Mouse (Mus musculus): ENCODE measurements around the gene Copz2. TPM values are rescaled to one million over a fixed set of nuclear protein-coding genes. Genes with fewer than 3 reads are reported as not detected.
A peak's percentile ranks its signal among the peaks of the same experiment; 100 is the strongest.

Gene Copz2
- total and polyA plus RNA-seq, 2 experiments from 2014 or later, result 7.1 to 14.8 TPM

- H3K36me3 ChIP-seq (ENCODE audit: insufficient read depth), result peaks cover 55% of the 10 kb centered on the region
- TF ChIP-seq CTCF (IDR thresholded peaks at IDR 0.05; ENCODE audit: low read depth), result no peak
- no peaks in the 10 kb centered on the region for H3K9me3 ChIP-seq (ENCODE audit: low read length)
- H3K9ac ChIP-seq, result no peak overlapping the region
- 87% methylated on average over 2 of the region's 2 CpGs for WGBS
- no peak for ATAC-seq
- no peak overlapping the region for H3K4me3 ChIP-seq (ENCODE audit: low read depth, low read length)
- no peak for DNase-seq
- no peak overlapping the region for H3K4me2 ChIP-seq (ENCODE audit: low read depth)
- no peaks in the 10 kb centered on the region for H3K4me1 ChIP-seq (ENCODE audit: insufficient read depth)
- H3K27me3 ChIP-seq (ENCODE audit: insufficient read depth, low read length), result no peaks in the 10 kb centered on the region
- no peak overlapping the region for H3K27ac ChIP-seq (ENCODE audit: low read depth, low read length)
These were observed 35.2 kb upstream of the Copz2 start for GRCm38 (mm10) chr11:96814443-96814842.

- 96% methylated on average over 2 of the region's 2 CpGs for WGBS
- H3K4me1 ChIP-seq (ENCODE audit: insufficient read depth), result no peaks in the 10 kb centered on the region
- no peak for TF ChIP-seq CTCF (IDR thresholded peaks at IDR 0.05; ENCODE audit: low read depth)
- H3K27ac ChIP-seq (ENCODE audit: low read depth, low read length), result no peak overlapping the region
- no peaks in the 10 kb centered on the region for H3K27me3 ChIP-seq (ENCODE audit: insufficient read depth, low read length)
- peaks cover 65% of the 10 kb centered on the region for H3K36me3 ChIP-seq (ENCODE audit: insufficient read depth)
- no peak for ATAC-seq
- no peak overlapping the region for H3K9ac ChIP-seq
- no peak overlapping the region for H3K4me2 ChIP-seq (ENCODE audit: low read depth)
- no peak overlapping the region for H3K4me3 ChIP-seq (ENCODE audit: low read depth, low read length)
- no peaks in the 10 kb centered on the region for H3K9me3 ChIP-seq (ENCODE audit: low read length)
- no peak for DNase-seq
These were observed 33.8 kb upstream of the Copz2 start for GRCm38 (mm10) chr11:96815895-96816294.

GRCm38 (mm10) chr11:96816494-96816893 lies 33.2 kb upstream of the Copz2 start:
- no peak overlapping the region for H3K4me3 ChIP-seq (ENCODE audit: low read depth, low read length)
- no peaks in the 10 kb centered on the region for H3K27me3 ChIP-seq (ENCODE audit: insufficient read depth, low read length)
- H3K36me3 ChIP-seq (ENCODE audit: insufficient read depth), result peaks cover 71% of the 10 kb centered on the region
- ATAC-seq (no peak), DNase-seq (no peak)
- H3K27ac ChIP-seq (ENCODE audit: low read depth, low read length), result no peak overlapping the region
- H3K9ac ChIP-seq, result no peak overlapping the region
- 92% methylated on average over 1 of the region's 1 CpGs for WGBS
- H3K4me2 ChIP-seq (ENCODE audit: low read depth), result no peak overlapping the region
- TF ChIP-seq CTCF (IDR thresholded peaks at IDR 0.05; ENCODE audit: low read depth), result no peak
- no peaks in the 10 kb centered on the region for H3K4me1 ChIP-seq (ENCODE audit: insufficient read depth)
- H3K9me3 ChIP-seq (ENCODE audit: low read length), result no peaks in the 10 kb centered on the region

GRCm38 (mm10) chr11:96816979-96817378 lies 32.7 kb upstream of the Copz2 start:
- no peaks in the 10 kb centered on the region for H3K4me1 ChIP-seq (ENCODE audit: insufficient read depth)
- H3K27me3 ChIP-seq (ENCODE audit: insufficient read depth, low read length), result no peaks in the 10 kb centered on the region
- H3K36me3 ChIP-seq (ENCODE audit: insufficient read depth), result peaks cover 72% of the 10 kb centered on the region
- H3K27ac ChIP-seq (ENCODE audit: low read depth, low read length), result no peak overlapping the region
- WGBS, result 61% methylated on average over 5 of the region's 5 CpGs
- TF ChIP-seq CTCF (IDR thresholded peaks at IDR 0.05; ENCODE audit: low read depth), result no peak
- no peak for ATAC-seq
- H3K9me3 ChIP-seq (ENCODE audit: low read length), result no peaks in the 10 kb centered on the region
- no peak overlapping the region for H3K9ac ChIP-seq
- no peak overlapping the region for H3K4me3 ChIP-seq (ENCODE audit: low read depth, low read length)
- no peak overlapping the region for H3K4me2 ChIP-seq (ENCODE audit: low read depth)
- no peak for DNase-seq

- no peak for TF ChIP-seq CTCF (IDR thresholded peaks at IDR 0.05; ENCODE audit: low read depth)
- Histone ChIP-seq H3K9me3 (ENCODE audit: low read length) (no peaks in the 10 kb centered on the region), H3K4me2 (ENCODE audit: low read depth) (no peak overlapping the region), H3K4me1 (ENCODE audit: insufficient read depth) (no peaks in the 10 kb centered on the region), H3K4me3 (ENCODE audit: low read depth, low read length) (no peak overlapping the region), H3K27me3 (ENCODE audit: insufficient read depth, low read length) (no peaks in the 10 kb centered on the region), H3K9ac (no peak overlapping the region), H3K36me3 (ENCODE audit: insufficient read depth) (peaks cover 70% of the 10 kb centered on the region), H3K27ac (ENCODE audit: low read depth, low read length) (no peak overlapping the region)
- ATAC-seq (no peak), DNase-seq (no peak)
- WGBS, result 85% methylated on average over 8 of the region's 8 CpGs
These were observed 31.5 kb upstream of the Copz2 start for GRCm38 (mm10) chr11:96818128-96818710.

- no peak for DNase-seq
- H3K4me1 ChIP-seq (ENCODE audit: insufficient read depth), result peaks cover 15% of the 10 kb centered on the region
These were observed 27.7 kb upstream of the Copz2 start for GRCm38 (mm10) chr11:96821956-96822355.

GRCm38 (mm10) chr11:96822675-96823470 lies 26.8 kb upstream of the Copz2 start:
- no peak for DNase-seq
- Histone ChIP-seq H3K4me3 (ENCODE audit: low read depth, low read length) (peak overlapping the region; percentile 48), H3K9me3 (ENCODE audit: low read length) (no peaks in the 10 kb centered on the region), H3K4me1 (ENCODE audit: insufficient read depth) (peaks cover 15% of the 10 kb centered on the region), H3K9ac (peak overlapping the region; percentile 51), H3K36me3 (ENCODE audit: insufficient read depth) (peaks cover 57% of the 10 kb centered on the region), H3K4me2 (ENCODE audit: low read depth) (peak overlapping the region; percentile 90), H3K27ac (ENCODE audit: low read depth, low read length) (no peak overlapping the region), H3K27me3 (ENCODE audit: insufficient read depth, low read length) (no peaks in the 10 kb centered on the region)
- no peak for ATAC-seq
- TF ChIP-seq CTCF (IDR thresholded peaks at IDR 0.05; ENCODE audit: low read depth), result no peak
- 44% methylated on average over 4 of the region's 4 CpGs for WGBS

More at GRCm38 (mm10) chr11:96821956-96822355, 27.7 kb upstream of the Copz2 start:
- no peak overlapping the region for H3K9ac ChIP-seq
- peaks cover 59% of the 10 kb centered on the region for H3K36me3 ChIP-seq (ENCODE audit: insufficient read depth)
- TF ChIP-seq CTCF (IDR thresholded peaks at IDR 0.05; ENCODE audit: low read depth), result no peak
- no peak for ATAC-seq
- H3K4me3 ChIP-seq (ENCODE audit: low read depth, low read length), result no peak overlapping the region
- H3K27me3 ChIP-seq (ENCODE audit: insufficient read depth, low read length), result no peaks in the 10 kb centered on the region
- H3K9me3 ChIP-seq (ENCODE audit: low read length), result no peaks in the 10 kb centered on the region
- no peak overlapping the region for H3K4me2 ChIP-seq (ENCODE audit: low read depth)
- WGBS, result 95% methylated on average over 10 of the region's 10 CpGs
- no peak overlapping the region for H3K27ac ChIP-seq (ENCODE audit: low read depth, low read length)
